Mouse (Mus musculus) CH12.LX (cell line): ENCODE results near the gene Vtn. TPM values are rescaled to one million over a fixed set of nuclear protein-coding genes. Genes with fewer than 3 reads are reported as not detected.

Source experiments
- DNase-seq: peaks from one replicate; pipeline ENCODE4 v3.0.0-alpha.2; 2013; ENCODE audit errors: extremely low read depth
- H3K27ac ChIP-seq: 2 replicates; pipeline ENCODE4 v1.5.1; 2012; ENCODE audit warnings: low read depth, mild to moderate bottlenecking, control low read depth, moderate library complexity; ENCODE audit not compliant: insufficient read depth
- H3K27me3 ChIP-seq: replicated peaks from 2 replicates; pipeline ENCODE3; 2012; ENCODE audit warnings: inconsistent platforms
- H3K36me3 ChIP-seq, 2 experiments: replicated peaks in 1 of 2; 2 replicates each; pipeline versions ENCODE3 to v1.6.1; 2012; ENCODE audit warnings: inconsistent platforms in 1 of 2, low read length in 1 of 2, mild to moderate bottlenecking in 1 of 2, mixed read lengths in 1 of 2, moderate library complexity in 1 of 2; ENCODE audit not compliant: control insufficient read depth in 1 of 2, insufficient read depth in 1 of 2
- H3K4me1 ChIP-seq, 2 experiments: 2 replicates each; pipeline ENCODE4 v1.6.1; 2012; ENCODE audit warnings: inconsistent platforms in 1 of 2, moderate library complexity in 1 of 2; ENCODE audit not compliant: insufficient read depth in 2 of 2, control insufficient read depth in 1 of 2
- H3K4me2 ChIP-seq: 2 replicates; pipeline ENCODE4 v1.6.1; 2012; ENCODE audit warnings: low read depth, mild to moderate bottlenecking, control low read depth; ENCODE audit not compliant: poor library complexity, insufficient read depth, severe bottlenecking
- H3K4me3 ChIP-seq, 3 experiments: fragments of 150-350 bp in 1 of 3; sonication (generic) in 1 of 3; replicated peaks in 1 of 3; 2 replicates each; pipeline versions ENCODE3 to v1.5.1; 2011 to 2012; ENCODE audit warnings: low read depth in 2 of 3, low read length in 2 of 3, mild to moderate bottlenecking in 2 of 3, moderate library complexity in 2 of 3, control low read depth in 1 of 3, improper control_type of control experiment in 1 of 3, inconsistent platforms in 1 of 3, mixed read lengths in 1 of 3; ENCODE audit not compliant: poor library complexity in 1 of 3
- H3K79me2 ChIP-seq: replicated peaks from 2 replicates; pipeline ENCODE4 v1.6.1; 2012; ENCODE audit warnings: mild to moderate bottlenecking, moderate library complexity; ENCODE audit not compliant: control insufficient read depth, poor library complexity, insufficient read depth, severe bottlenecking; ENCODE audit errors: extremely low read depth
- H3K9ac ChIP-seq: 2 replicates; pipeline ENCODE4 v1.6.1; 2012; ENCODE audit warnings: low read depth, mild to moderate bottlenecking, control low read depth, moderate library complexity; ENCODE audit not compliant: insufficient read depth
- H3K9me3 ChIP-seq: replicated peaks from 2 replicates; pipeline ENCODE3; 2012; ENCODE audit warnings: low read length, inconsistent platforms, mixed read lengths
- BHLHE40 ChIP-seq: IDR thresholded peaks from 2 replicates; pipeline ENCODE4 v1.6.1; 2011; ENCODE audit warnings: mild to moderate bottlenecking, low read depth, low read length, improper control_type of control experiment
- E2F4 ChIP-seq: IDR thresholded peaks from 2 replicates; pipeline ENCODE4 v1.6.1; 2011; ENCODE audit warnings: low read depth, low read length, improper control_type of control experiment; ENCODE audit not compliant: insufficient replicate concordance
- EP300 ChIP-seq: IDR thresholded peaks from 2 replicates; pipeline ENCODE4 v1.6.1; 2011; ENCODE audit warnings: low read length, improper control_type of control experiment
- HCFC1 ChIP-seq: IDR thresholded peaks from 2 replicates; pipeline ENCODE4 v1.6.1; 2012; ENCODE audit warnings: low read depth, mild to moderate bottlenecking, inconsistent platforms, low read length, improper control_type of control experiment
- JUN ChIP-seq: IDR thresholded peaks from 2 replicates; pipeline ENCODE4 v1.6.1; 2011; ENCODE audit warnings: low read depth, mild to moderate bottlenecking, low read length, improper control_type of control experiment, moderate library complexity; ENCODE audit not compliant: insufficient read depth
- MAZ ChIP-seq: IDR thresholded peaks from 2 replicates; pipeline ENCODE4 v1.6.1; 2012; ENCODE audit warnings: low read depth, mild to moderate bottlenecking, inconsistent platforms, low read length, improper control_type of control experiment, moderate library complexity
- MEF2A ChIP-seq: IDR thresholded peaks from 2 replicates; pipeline ENCODE4 v1.6.1; 2014; ENCODE audit warnings: low read depth, mild to moderate bottlenecking, inconsistent platforms, low read length, improper control_type of control experiment, borderline replicate concordance
- RAD21 ChIP-seq: IDR thresholded peaks from 2 replicates; pipeline ENCODE4 v1.6.1; 2011; ENCODE audit warnings: low read depth, mild to moderate bottlenecking, low read length, improper control_type of control experiment, moderate library complexity
- TCF12 ChIP-seq: IDR thresholded peaks from 2 replicates; pipeline ENCODE4 v1.6.1; 2014; ENCODE audit warnings: low read depth, mild to moderate bottlenecking, inconsistent platforms, low read length, improper control_type of control experiment
- USF2 ChIP-seq: conservative IDR thresholded peaks from 2 replicates; pipeline ENCODE4 v1.6.1; 2011; ENCODE audit warnings: low read depth, low read length, improper control_type of control experiment
- ZNF384 ChIP-seq: IDR thresholded peaks from 2 replicates; pipeline ENCODE4 v1.6.1; 2012; ENCODE audit warnings: low read depth, low read length, improper control_type of control experiment, inconsistent platforms
- dilution Hi-C: fragments of 300-500 bp; cut with MboI; formaldehyde crosslinking; loops from 2 replicates; pipeline ENCODE4 v1.14.3; 2020; ENCODE audit warnings: low sequenced_read_pairs; ENCODE audit not compliant: extremely low pct_unique_long_range_greater_than_20kb, extremely low pct_ligation_motif_present
- in situ Hi-C: fragments of 300-500 bp; cut with MboI; formaldehyde crosslinking; loops from 3 replicates; pipeline ENCODE4 v1.14.3; 2019; ENCODE audit warnings: low sequenced_read_pairs, low pct_ligation_motif_present, low pct_unique_long_range_greater_than_20kb, mixed read lengths
- polyA plus RNA-seq: library from polyadenylated mRNA; unstranded; fragments of >175 nt; gene quantifications from 2 replicates; pipeline ENCODE4 v1.2.1, GENCODE M21; 2012; ENCODE audit warnings: low read depth; ENCODE audit not compliant: insufficient read length
- total RNA-seq, 2 experiments: library from RNA; depleted of rRNA; stranded (reverse); fragments of 300-350 nt in 1 of 2; fragments of >200 nt in 1 of 2; gene quantifications; 2 replicates each; pipeline ENCODE4 v1.2.3; 2012 to 2014

The Vtn gene
- total and polyA plus RNA-seq, 3 experiments: not detected

DNA sequence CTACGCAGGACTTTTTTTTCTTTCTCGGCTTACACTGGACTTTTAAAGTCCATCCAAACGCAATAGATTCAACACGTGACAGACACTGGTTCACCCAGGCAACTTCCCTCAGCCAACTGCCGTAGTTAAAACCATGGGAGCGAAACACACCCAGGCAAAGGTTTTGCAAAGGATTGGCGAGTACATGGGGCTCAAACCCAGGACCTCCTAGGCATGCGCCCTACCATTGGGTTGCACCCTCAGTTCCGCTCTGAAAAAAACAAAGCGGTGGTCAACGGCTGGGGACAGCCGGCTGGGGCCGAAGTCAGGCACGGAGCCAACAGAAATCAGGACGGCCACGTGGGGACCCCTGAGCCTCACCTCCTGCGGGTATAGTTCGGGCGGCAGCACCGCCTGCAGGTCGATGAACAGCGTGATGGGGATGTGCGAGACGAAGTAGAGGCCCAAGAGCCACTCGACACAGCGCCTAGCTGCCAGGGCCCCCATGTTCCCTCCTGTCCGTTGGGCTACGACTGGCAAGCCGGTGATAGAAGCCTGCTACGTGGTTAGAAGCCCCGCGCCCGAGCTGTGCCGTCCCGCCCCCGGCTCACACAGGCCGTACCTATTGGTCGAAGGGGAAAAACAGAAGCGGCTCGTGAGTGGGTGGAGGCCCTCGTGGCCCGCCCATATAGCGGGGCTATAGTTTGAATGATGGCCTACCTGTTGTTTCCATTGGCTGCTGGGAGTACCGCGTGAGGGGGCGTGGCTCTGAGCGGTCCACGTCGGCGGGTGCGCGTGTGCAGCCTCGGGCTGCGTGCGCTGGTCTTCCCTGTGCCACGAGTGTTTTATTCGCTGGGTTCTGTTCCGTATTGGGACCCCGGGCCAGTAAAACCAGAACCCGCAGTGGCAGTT lies 51.5 kb downstream of the Vtn start, which contains the start of gene Tmem97 (continued):
- TF ChIP-seq BHLHE40 (peak; percentile 86), MAZ (0 out of 2 replicates have a peak, but pooled peaks have one; percentile 55), TCF12 (peak; percentile 93), ZNF384 (no peak; the same call in 1 of the 2 replicates), JUN (no peak), RAD21 (no peak; the same call in 1 of the 2 replicates), USF2 (peak; percentile 79), E2F4 (no peak), EP300 (no peak), HCFC1 (peak; percentile 69)

GRCm38 (mm10) chr11:78551059-78551398 lies 52.1 kb downstream of the Vtn start:
- TF ChIP-seq MEF2A: no peak
- 0 out of 2 replicates have a peak, but pooled peaks have one; percentile 5 for TF ChIP-seq MAZ
- Histone ChIP-seq H3K4me1 (peaks cover 4 to 30% of the 10 kb centered on the region in 2 experiments; a peak in 3 of 4 replicates), H3K4me3 (peak overlapping the region in 2 of 3 experiments; percentile 35 to 60)

More at GRCm38 (mm10) chr11:78551059-78551398, 52.1 kb downstream of the Vtn start:
- in situ Hi-C loops (loop anchor here (25.0 kb wide), 1 partner anchor 661 kb away; no protein-coding TSS in a partner anchor), dilution Hi-C loops (no loop called here)
- Histone ChIP-seq H3K79me2 (peaks cover 42% of the 10 kb centered on the region), H3K9me3 (peaks cover 14% of the 10 kb centered on the region), H3K27ac (no peak overlapping the region), H3K27me3 (no peaks in the 10 kb centered on the region), H3K9ac (peak overlapping the region; percentile 61), H3K36me3 (peaks cover 0 to 10% of the 10 kb centered on the region in 2 experiments), H3K4me2 (peak overlapping the region; percentile 75)
- DNase-seq: peak; percentile 33

Other genes starting within 250 kb of the Vtn start
- 89.3 and 108 TPM in 2 replicates for gene 2610507B11Rik, start 237.3 kb upstream of the Vtn start, total RNA-seq (2012; rRNA removed)
- gene 2610507B11Rik, start 237.3 kb upstream of the Vtn start, total RNA-seq (2014; rRNA removed): 55.8 and 58.9 TPM in 2 replicates
- 96.9 and 97.9 TPM in 2 replicates for gene 2610507B11Rik, start 237.3 kb upstream of the Vtn start, polyA plus RNA-seq
- gene BC030499, start 208.2 kb upstream of the Vtn start, total RNA-seq (2012; rRNA removed): 1.1 and 1.3 TPM in 2 replicates
- 0.70 and 0.81 TPM in 2 replicates for gene BC030499, start 208.2 kb upstream of the Vtn start, total RNA-seq (2014; rRNA removed)
- gene BC030499, start 208.2 kb upstream of the Vtn start, polyA plus RNA-seq: 1.3 and 1.4 TPM in 2 replicates
- gene Spag5, start 197.6 kb upstream of the Vtn start, total RNA-seq (2012; rRNA removed): 57.0 and 57.2 TPM in 2 replicates
- gene Spag5, start 197.6 kb upstream of the Vtn start, total RNA-seq (2014; rRNA removed): 47.7 and 50.4 TPM in 2 replicates
- 81.8 and 92.3 TPM in 2 replicates for gene Spag5, start 197.6 kb upstream of the Vtn start, polyA plus RNA-seq
- gene Aldoc, start 176.1 kb upstream of the Vtn start, total RNA-seq (2012; rRNA removed): 23.6 and 90.2 TPM in 2 replicates
- gene Aldoc, start 176.1 kb upstream of the Vtn start, total RNA-seq (2014; rRNA removed): 96.5 and 119 TPM in 2 replicates
- 20.4 and 25.0 TPM in 2 replicates for gene Aldoc, start 176.1 kb upstream of the Vtn start, polyA plus RNA-seq
- 51.2 and 53.1 TPM in 2 replicates for gene Pigs, start 170.7 kb upstream of the Vtn start, total RNA-seq (2012; rRNA removed)
- gene Pigs, start 170.7 kb upstream of the Vtn start, total RNA-seq (2014; rRNA removed): 25.7 and 26.3 TPM in 2 replicates
- gene Pigs, start 170.7 kb upstream of the Vtn start, polyA plus RNA-seq: 51.8 and 65.4 TPM in 2 replicates
- 80.5 and 81.6 TPM in 2 replicates for gene Unc119, start 155.6 kb upstream of the Vtn start, total RNA-seq (2012; rRNA removed)
- gene Unc119, start 155.6 kb upstream of the Vtn start, total RNA-seq (2014; rRNA removed): 197 and 227 TPM in 2 replicates
- gene Unc119, start 155.6 kb upstream of the Vtn start, polyA plus RNA-seq: 146 and 173 TPM in 2 replicates
- not detected in 2 replicates for gene Foxn1, start 112.5 kb upstream of the Vtn start, total RNA-seq (2012; rRNA removed)
- gene Foxn1, start 112.5 kb upstream of the Vtn start, total RNA-seq (2014; rRNA removed): not detected in 2 replicates
- not detected in 2 replicates for gene Foxn1, start 112.5 kb upstream of the Vtn start, polyA plus RNA-seq
- gene Slc13a2, start 76.9 kb upstream of the Vtn start, total RNA-seq (2012; rRNA removed): not detected in 2 replicates
- gene Slc13a2, start 76.9 kb upstream of the Vtn start, total RNA-seq (2014; rRNA removed): not detected in 2 replicates
- gene Slc13a2, start 76.9 kb upstream of the Vtn start, polyA plus RNA-seq: not detected in 2 replicates
- 6.1 and 6.8 TPM in 2 replicates for gene Slc46a1, start 33.4 kb upstream of the Vtn start, total RNA-seq (2012; rRNA removed)
- 4.2 and 4.4 TPM in 2 replicates for gene Slc46a1, start 33.4 kb upstream of the Vtn start, total RNA-seq (2014; rRNA removed)
- 5.4 and 6.0 TPM in 2 replicates for gene Slc46a1, start 33.4 kb upstream of the Vtn start, polyA plus RNA-seq
- 0.55 and 0.84 TPM in 2 replicates for gene Sarm1, start 1.3 kb upstream of the Vtn start, total RNA-seq (2012; rRNA removed)
- 0.31 and 0.50 TPM in 2 replicates for gene Sarm1, start 1.3 kb upstream of the Vtn start, total RNA-seq (2014; rRNA removed)
- 0.94 and 1.1 TPM in 2 replicates for gene Sarm1, start 1.3 kb upstream of the Vtn start, polyA plus RNA-seq
- not detected in 2 replicates for gene Sebox, start 4.4 kb downstream of the Vtn start, total RNA-seq (2012; rRNA removed)
- gene Sebox, start 4.4 kb downstream of the Vtn start, total RNA-seq (2014; rRNA removed): not detected in 2 replicates
- not detected in 2 replicates for gene Sebox, start 4.4 kb downstream of the Vtn start, polyA plus RNA-seq
- gene Tmem199, start 13.1 kb downstream of the Vtn start, total RNA-seq (2012; rRNA removed): 80.4 and 93.6 TPM in 2 replicates
- 109 and 118 TPM in 2 replicates for gene Tmem199, start 13.1 kb downstream of the Vtn start, total RNA-seq (2014; rRNA removed)
- gene Tmem199, start 13.1 kb downstream of the Vtn start, polyA plus RNA-seq: 67.3 and 75.5 TPM in 2 replicates
- 103 and 119 TPM in 2 replicates for gene Poldip2, start 13.1 kb downstream of the Vtn start, total RNA-seq (2012; rRNA removed)
- gene Poldip2, start 13.1 kb downstream of the Vtn start, total RNA-seq (2014; rRNA removed): 93.5 and 102 TPM in 2 replicates
- gene Poldip2, start 13.1 kb downstream of the Vtn start, polyA plus RNA-seq: 144 and 151 TPM in 2 replicates
- gene Tnfaip1, start 37.2 kb downstream of the Vtn start, total RNA-seq (2012; rRNA removed): 24.6 and 26.7 TPM in 2 replicates
- gene Tnfaip1, start 37.2 kb downstream of the Vtn start, total RNA-seq (2014; rRNA removed): 19.5 TPM in 2 replicates
- gene Tnfaip1, start 37.2 kb downstream of the Vtn start, polyA plus RNA-seq: 44.9 and 46.0 TPM in 2 replicates
- 124 and 134 TPM in 2 replicates for gene Ift20, start 37.3 kb downstream of the Vtn start, total RNA-seq (2012; rRNA removed)
- 151 and 181 TPM in 2 replicates for gene Ift20, start 37.3 kb downstream of the Vtn start, total RNA-seq (2014; rRNA removed)
- gene Ift20, start 37.3 kb downstream of the Vtn start, polyA plus RNA-seq: 136 and 142 TPM in 2 replicates
- gene Tmem97, start 51.7 kb downstream of the Vtn start, total RNA-seq (2012; rRNA removed): 213 and 282 TPM in 2 replicates
- gene Tmem97, start 51.7 kb downstream of the Vtn start, total RNA-seq (2014; rRNA removed): 315 and 347 TPM in 2 replicates
- 243 and 268 TPM in 2 replicates for gene Tmem97, start 51.7 kb downstream of the Vtn start, polyA plus RNA-seq
- gene Nlk, start 198.3 kb downstream of the Vtn start, total RNA-seq (2012; rRNA removed): 14.8 and 17.1 TPM in 2 replicates
- 22.4 and 22.9 TPM in 2 replicates for gene Nlk, start 198.3 kb downstream of the Vtn start, total RNA-seq (2014; rRNA removed)
- 15.6 and 20.4 TPM in 2 replicates for gene Nlk, start 198.3 kb downstream of the Vtn start, polyA plus RNA-seq